Mouse (Mus musculus) large intestine, adult 2 months (tissue): ENCODE data around the gene Gm5129. TPM values are rescaled to one million over a fixed set of nuclear protein-coding genes. Genes with fewer than 3 reads are reported as not detected.
"Not testable (repeated sequence)": the region's sequence is repeated elsewhere in the genome, so short reads cannot be mapped to it uniquely, and the experiment has no call there.

ENCODE experiments used
- DNase-seq: peaks from one replicate; pipeline ENCODE4 v3.0.0-alpha.2; 2012; ENCODE audit warnings: low read depth, low spot score
- WGBS: fragments of 180-500 bp; shearing (Covaris S2); methylation state at CpG from one replicate; pipeline ENCODE4 v1.1.7; 2018; 5-methylcytosine and 5-hydroxymethylcytosine counted together
- polyA plus RNA-seq: library from polyadenylated mRNA; depleted of rRNA; stranded (reverse); fragments of >200 nt; gene quantifications from 2 replicates; pipeline ENCODE4 v1.2.3, GENCODE M21; 2012; rRNA removed

The Gm5129 gene
- polyA plus RNA-seq, 1 experiment: not detected

GRCm38 (mm10) chr5:29734831-29735510 is 765 bp downstream of the Gm5129 start:
- 36% methylated on average over 6 of the region's 6 CpGs for WGBS
- no peak for DNase-seq

DNA sequence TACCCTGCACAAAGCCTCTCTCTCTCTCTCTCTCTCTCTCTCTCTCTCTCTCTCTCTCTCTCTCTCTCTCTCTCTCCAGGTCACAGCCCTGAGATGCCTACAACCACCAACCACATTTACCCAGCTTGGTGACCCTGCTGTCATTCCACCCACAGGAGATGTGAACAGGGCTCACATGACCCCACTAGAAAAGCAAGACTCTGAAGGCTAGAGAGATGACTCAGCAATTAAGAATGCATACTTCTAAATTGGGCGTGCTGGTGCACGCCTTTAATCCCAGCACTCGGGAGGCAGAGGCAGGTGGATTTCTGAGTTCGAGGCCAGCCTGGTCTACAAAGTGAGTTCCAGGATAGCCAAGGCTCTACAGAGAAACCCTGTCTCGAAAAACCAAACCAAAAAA is 9.7 kb downstream of the Gm5129 start:
- WGBS: 83% methylated on average over 5 of the region's 5 CpGs
- not testable (repeated sequence) for DNase-seq

DNA sequence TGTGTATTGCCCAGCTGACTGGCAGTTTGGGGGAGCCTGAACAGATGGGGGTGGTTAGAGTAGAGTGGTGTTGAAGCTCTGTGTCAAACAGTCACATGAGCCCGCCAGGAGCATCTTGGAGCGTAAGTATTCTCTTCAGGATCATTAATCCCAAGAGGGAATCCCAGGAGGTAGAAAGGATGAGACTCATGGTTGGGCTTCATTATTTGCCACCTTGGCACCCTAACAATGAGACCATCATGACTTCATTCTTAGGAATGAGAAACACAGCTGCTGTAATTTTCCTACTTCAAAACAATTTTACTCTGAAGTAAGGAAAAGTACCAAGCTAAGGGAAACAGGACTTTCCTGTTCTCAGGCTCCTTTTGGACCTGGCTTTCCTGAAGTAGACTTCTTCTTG is 10.4 kb downstream of the Gm5129 start:
- no peak for DNase-seq
- WGBS: 80% methylated on average over 2 of the region's 2 CpGs

- WGBS: 48% methylated on average over 1 of the region's 1 CpGs
- DNase-seq: no peak
Observed at GRCm38 (mm10) chr5:29721159-29721558, 14.6 kb downstream of the Gm5129 start.

DNA sequence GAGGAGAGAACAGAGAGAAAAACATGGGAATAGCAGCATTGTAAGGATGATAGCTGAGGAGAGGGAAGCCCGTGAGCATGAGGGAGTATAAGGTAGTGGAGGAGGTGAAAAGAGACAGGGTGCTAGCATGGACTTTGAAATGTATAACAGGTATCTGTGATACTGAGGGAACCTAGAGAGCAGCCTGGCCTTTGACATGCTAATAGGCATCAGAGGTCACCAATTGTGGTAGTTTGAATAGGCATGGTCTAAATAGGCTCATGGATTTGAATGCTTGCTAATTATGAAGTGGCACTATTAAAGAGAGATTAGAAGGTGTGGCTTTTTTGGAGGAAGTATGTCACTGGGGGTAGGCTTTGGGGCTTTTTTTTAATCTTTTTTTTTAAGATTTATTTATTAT is 22.8 kb downstream of the Gm5129 start:
- 37% methylated on average over 1 of the region's 1 CpGs for WGBS
- no peak for DNase-seq

DNA sequence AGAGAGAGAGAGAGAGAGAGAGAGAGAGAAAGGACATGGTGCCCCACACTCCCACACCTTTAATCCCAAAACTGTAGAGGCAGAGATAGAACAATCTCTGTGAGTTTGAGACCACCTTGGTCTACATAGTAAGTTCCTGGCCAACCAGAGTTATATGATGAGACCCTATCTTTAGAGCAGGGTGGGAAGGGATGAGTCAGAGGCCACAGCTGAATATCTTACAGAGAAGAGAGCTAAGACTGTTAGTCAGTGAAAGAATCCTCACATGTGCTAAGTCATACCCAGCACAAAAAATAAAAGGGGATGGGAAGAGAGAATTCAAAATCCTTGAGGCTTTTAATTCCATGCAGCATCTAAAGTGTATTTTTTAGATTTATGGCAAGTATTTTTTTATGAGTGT is 24.1 kb downstream of the Gm5129 start:
- DNase-seq: no peak

- WGBS: 4% methylated on average over 5 of the region's 5 CpGs
- DNase-seq: peak; percentile 72
Observed at GRCm38 (mm10) chr5:29708258-29708657, 27.5 kb downstream of the Gm5129 start.

DNA sequence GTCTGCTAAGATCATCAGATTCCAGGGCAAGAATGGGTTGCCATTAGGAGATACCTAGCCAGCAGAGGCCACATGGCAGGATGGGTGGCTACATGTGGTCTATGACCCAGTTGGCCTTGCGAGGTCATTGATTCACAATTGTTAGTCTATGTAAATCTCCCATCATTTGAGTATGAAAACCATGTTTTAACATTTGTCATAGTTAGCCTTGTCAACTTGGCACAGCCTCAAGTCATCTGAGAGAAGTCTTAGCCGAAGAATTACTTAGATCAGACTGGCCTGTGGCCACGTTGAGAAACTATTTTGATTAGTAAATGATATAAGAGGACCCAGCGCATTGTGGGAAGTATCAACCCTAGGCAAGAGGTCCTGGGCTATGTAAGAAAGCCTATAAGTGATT is 28.5 kb downstream of the Gm5129 start:
- 74% methylated on average over 4 of the region's 4 CpGs for WGBS
- no peak for DNase-seq

- WGBS: 75% methylated on average over 2 of the region's 2 CpGs
- no peak for DNase-seq
Observed at GRCm38 (mm10) chr5:29699520-29700202, 36.1 kb downstream of the Gm5129 start.

DNA sequence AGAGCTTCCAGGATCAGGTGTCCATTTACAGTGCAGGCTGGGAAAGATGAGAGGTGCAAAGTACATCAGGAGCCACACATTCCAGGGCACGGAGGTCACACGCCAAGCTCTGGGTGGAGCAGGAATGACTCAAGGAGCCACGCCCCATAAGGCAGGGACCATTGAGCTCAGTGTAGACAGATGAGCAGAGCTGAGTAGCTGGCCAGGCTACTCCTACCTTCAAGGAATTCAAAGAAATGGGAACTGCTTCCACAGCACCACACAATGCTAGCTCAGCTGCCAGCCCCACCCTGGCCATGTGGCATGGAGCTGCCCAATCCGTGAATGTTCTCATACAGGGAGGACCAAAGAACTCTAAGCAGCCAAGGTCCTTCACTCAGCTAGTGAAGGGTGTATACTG is 37.2 kb downstream of the Gm5129 start:
- peak; percentile 85 for DNase-seq
- WGBS: 16% methylated on average over 4 of the region's 4 CpGs

- 44% methylated on average over 7 of the region's 7 CpGs for WGBS
- DNase-seq: no peak
Observed at GRCm38 (mm10) chr5:29688352-29688751, 47.4 kb downstream of the Gm5129 start.

GRCm38 (mm10) chr5:29687671-29688070 is 48.1 kb downstream of the Gm5129 start:
- DNase-seq: no peak
- WGBS: 42% methylated on average over 3 of the region's 3 CpGs

Other genes starting within 250 kb of the Gm5129 start
- gene Ube3c, start 166.7 kb downstream of the Gm5129 start, polyA plus RNA-seq: 12.2 and 14.0 TPM in 2 replicates
- gene Dnajb6, start 248 bp downstream of the Gm5129 start, polyA plus RNA-seq: 19.7 and 34.3 TPM in 2 replicates